Mouse (Mus musculus) intestine, postnatal 0 days (tissue): ENCODE measurements around the gene Lhpp. TPM values are rescaled to one million over a fixed set of nuclear protein-coding genes. Genes with fewer than 3 reads are reported as not detected.

Experiments used
- ATAC-seq: fragments of 200-750 bp; cut with Nextera tagmentation; 2 replicates; pipeline ENCODE4 v1.8.0; 2017; ENCODE audit warnings: mild to moderate bottlenecking, moderate TSS enrichment, moderate library complexity
- H3K27ac ChIP-seq: fragments of 300-500 bp; sonication (generic); 2 replicates; pipeline ENCODE4 v1.5.1; 2014; ENCODE audit warnings: mild to moderate bottlenecking, low read depth, low read length, moderate library complexity
- H3K27me3 ChIP-seq: fragments of 300-500 bp; sonication (generic); replicated peaks from 2 replicates; pipeline ENCODE4 v1.6.1; 2014; ENCODE audit warnings: low read length, mixed read lengths; ENCODE audit not compliant: control insufficient read depth, insufficient read depth
- H3K36me3 ChIP-seq: fragments of 300-500 bp; sonication (generic); 2 replicates; pipeline ENCODE4 v1.6.1; 2014; ENCODE audit warnings: mild to moderate bottlenecking, moderate library complexity; ENCODE audit not compliant: control insufficient read depth, insufficient read depth
- H3K4me1 ChIP-seq: fragments of 300-500 bp; sonication (generic); replicated peaks from 2 replicates; pipeline ENCODE4 v1.6.1; 2014; ENCODE audit warnings: antibody characterized with exemption, low read length, mixed read lengths; ENCODE audit not compliant: control insufficient read depth, insufficient read depth
- H3K4me2 ChIP-seq: fragments of 300-500 bp; sonication (generic); replicated peaks from 2 replicates; pipeline ENCODE4 v1.6.1; 2014; ENCODE audit warnings: low read depth, mild to moderate bottlenecking, moderate library complexity
- H3K4me3 ChIP-seq: fragments of 300-500 bp; sonication (generic); 2 replicates; pipeline ENCODE4 v1.5.1; 2014; ENCODE audit warnings: low read depth, low read length
- H3K9ac ChIP-seq: fragments of 300-500 bp; sonication (generic); 2 replicates; pipeline ENCODE4 v1.6.1; 2014; ENCODE audit warnings: mild to moderate bottlenecking, low read depth, low read length
- H3K9me3 ChIP-seq: fragments of 300-500 bp; sonication (generic); 2 replicates; pipeline ENCODE4 v1.6.1; 2016; ENCODE audit warnings: mixed run types; ENCODE audit not compliant: control insufficient read depth
- CTCF ChIP-seq: sonication (generic); IDR thresholded peaks from 2 replicates; pipeline ENCODE4 v1.5.1; 2016; ENCODE audit warnings: low read depth, mild to moderate bottlenecking, control low read depth, antibody characterized with exemption, moderate library complexity
- WGBS: fragments of 180-500 bp; shearing (Covaris S2); extraction: QIAGEN DNeasy Blood & Tissue Kit; methylation state at CpG from one replicate; pipeline ENCODE4 v1.1.7; 2014; 5-methylcytosine and 5-hydroxymethylcytosine counted together
- polyA plus RNA-seq: library from polyadenylated mRNA; unstranded; fragments of >200 nt; fragmentation: Nextera tagmentation; extraction: Ambion mirVana; gene quantifications from 2 replicates; pipeline ENCODE4 v1.2.1, GENCODE M21; 2015

The Lhpp gene
- polyA plus RNA-seq, 1 experiment from 2014 or later: 52.0 TPM

- TF ChIP-seq CTCF: no peak
- H3K4me3 ChIP-seq: no peak overlapping the region
- no peaks in the 10 kb centered on the region for H3K9me3 ChIP-seq
- H3K27me3 ChIP-seq: no peaks in the 10 kb centered on the region
- H3K9ac ChIP-seq: no peak overlapping the region
- H3K36me3 ChIP-seq: no peaks in the 10 kb centered on the region
- H3K4me1 ChIP-seq: no peaks in the 10 kb centered on the region
- H3K27ac ChIP-seq: no peak overlapping the region
- 91% methylated on average over 5 of the region's 5 CpGs for WGBS
- no peak for ATAC-seq
- H3K4me2 ChIP-seq: no peak overlapping the region
Measured at GRCm38 (mm10) chr7:132617021-132617564, 6.7 kb downstream of the Lhpp start.

GRCm38 (mm10) chr7:132619549-132619948 lies 9.1 kb downstream of the Lhpp start:
- Histone ChIP-seq H3K4me2 (no peak overlapping the region), H3K36me3 (no peaks in the 10 kb centered on the region), H3K4me1 (no peaks in the 10 kb centered on the region), H3K27ac (no peak overlapping the region), H3K4me3 (no peak overlapping the region), H3K27me3 (no peaks in the 10 kb centered on the region), H3K9me3 (no peaks in the 10 kb centered on the region), H3K9ac (no peak overlapping the region)
- 91% methylated on average over 8 of the region's 8 CpGs for WGBS
- no peak for ATAC-seq
- no peak for TF ChIP-seq CTCF

- no peaks in the 10 kb centered on the region for H3K9me3 ChIP-seq
- no peaks in the 10 kb centered on the region for H3K4me1 ChIP-seq
- H3K27me3 ChIP-seq: no peaks in the 10 kb centered on the region
- TF ChIP-seq CTCF: no peak
- no peak overlapping the region for H3K4me3 ChIP-seq
- ATAC-seq: no peak
- no peak overlapping the region for H3K9ac ChIP-seq
- no peaks in the 10 kb centered on the region for H3K36me3 ChIP-seq
- H3K27ac ChIP-seq: no peak overlapping the region
- 91% methylated on average over 15 of the region's 15 CpGs for WGBS
- no peak overlapping the region for H3K4me2 ChIP-seq
Measured at GRCm38 (mm10) chr7:132619975-132620918, 9.8 kb downstream of the Lhpp start.

- Histone ChIP-seq H3K4me1 (no peaks in the 10 kb centered on the region), H3K9me3 (no peaks in the 10 kb centered on the region), H3K27me3 (no peaks in the 10 kb centered on the region), H3K9ac (no peak overlapping the region), H3K4me3 (no peak overlapping the region), H3K4me2 (no peak overlapping the region), H3K36me3 (no peaks in the 10 kb centered on the region), H3K27ac (no peak overlapping the region)
- WGBS: 84% methylated on average over 10 of the region's 10 CpGs
- no peak for ATAC-seq
- no peak for TF ChIP-seq CTCF
Measured at GRCm38 (mm10) chr7:132624161-132624560, 13.7 kb downstream of the Lhpp start.

GRCm38 (mm10) chr7:132626174-132626573 lies 15.7 kb downstream of the Lhpp start:
- Histone ChIP-seq H3K4me3 (no peak overlapping the region), H3K9me3 (no peaks in the 10 kb centered on the region), H3K27me3 (no peaks in the 10 kb centered on the region), H3K9ac (no peak overlapping the region), H3K27ac (no peak overlapping the region), H3K4me2 (no peak overlapping the region), H3K36me3 (0 out of 2 replicates have a peak, but pooled peaks cover 4% of the 10 kb centered on the region), H3K4me1 (no peaks in the 10 kb centered on the region)
- 62% methylated on average over 4 of the region's 4 CpGs for WGBS
- no peak for TF ChIP-seq CTCF
- no peak for ATAC-seq

GRCm38 (mm10) chr7:132627448-132627847 lies 17.0 kb downstream of the Lhpp start:
- no peak overlapping the region for H3K4me2 ChIP-seq
- TF ChIP-seq CTCF: no peak
- H3K36me3 ChIP-seq: 0 out of 2 replicates have a peak, but pooled peaks cover 7% of the 10 kb centered on the region
- no peak for ATAC-seq
- no peaks in the 10 kb centered on the region for H3K27me3 ChIP-seq
- H3K9me3 ChIP-seq: no peaks in the 10 kb centered on the region
- no peak overlapping the region for H3K27ac ChIP-seq
- no peak overlapping the region for H3K4me3 ChIP-seq
- H3K4me1 ChIP-seq: no peaks in the 10 kb centered on the region
- no peak overlapping the region for H3K9ac ChIP-seq
- WGBS: 66% methylated on average over 3 of the region's 3 CpGs
